Mouse (Mus musculus): ENCODE measurements at regions not wholly inside any gene's neighbourhood (a gene's known extent, or its start where the extent isn't known, plus 50 kb on each side); places are given as distances from the start of the nearest gene placed in this dataset.

DNA sequence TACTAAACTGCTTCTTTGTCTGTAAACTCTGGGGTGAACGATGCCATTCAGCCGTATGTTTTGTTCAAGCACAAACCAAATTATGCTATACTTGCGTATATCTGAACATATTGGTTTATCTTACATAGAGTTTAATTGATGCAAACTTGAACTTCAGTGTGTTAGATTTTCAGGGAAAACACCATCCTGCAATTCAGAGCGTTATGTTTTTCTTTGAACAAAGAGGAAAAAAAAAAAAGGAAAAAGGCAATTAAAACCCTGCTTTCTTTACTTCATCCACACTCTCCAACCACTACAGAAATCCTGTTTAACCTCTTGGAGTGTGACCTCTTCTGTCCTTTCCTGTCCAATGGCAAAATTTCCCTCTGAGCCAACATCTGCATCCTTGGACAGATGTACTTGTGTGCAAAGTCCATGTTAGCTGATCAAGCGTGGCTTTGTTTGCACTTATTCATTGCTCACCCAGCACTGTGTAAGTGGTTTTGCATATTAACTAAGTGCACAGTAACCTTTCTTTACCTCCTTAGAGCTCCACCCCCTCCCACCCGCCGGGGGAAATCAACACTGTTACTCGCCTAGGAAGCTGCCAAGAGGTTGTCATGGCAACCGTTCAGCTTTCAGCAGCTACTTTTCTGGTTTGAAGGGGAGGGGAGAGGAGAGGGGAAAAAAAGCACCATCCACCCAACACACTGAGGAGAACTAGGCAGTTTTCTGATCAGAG, 174.4 kb upstream of the Klf12 start:
- no peak for DNase-seq (ENCODE audit: low spot score)
- Histone ChIP-seq H3K36me3 (replicated peaks) (no peaks in the 10 kb centered on the region), H3K4me3 (ENCODE audit: low read depth, low read length) (no peak overlapping the region), H3K9me3 (replicated peaks) (peaks cover 53% of the 10 kb centered on the region), H3K27me3 (ENCODE audit: insufficient read depth, low read length) (no peaks in the 10 kb centered on the region), H3K4me1 (ENCODE audit: insufficient read depth, low read depth, low read length) (no peaks in the 10 kb centered on the region)
- no peak for TF ChIP-seq CTCF (IDR thresholded peaks at IDR 0.05; ENCODE audit: low read depth, low read length)
- TF ChIP-seq TAL1 (conservative IDR thresholded peaks at IDR 0.05; ENCODE audit: low read depth, low read length), result no peak
- no peak for TF ChIP-seq GATA1 (IDR thresholded peaks at IDR 0.05; ENCODE audit: borderline replicate concordance, low read length)
- TF ChIP-seq GATA2 (IDR thresholded peaks at IDR 0.05; ENCODE audit: borderline replicate concordance, low read depth, low read length), result no peak
- ATAC-seq (ENCODE audit: extremely low read depth, insufficient number of reproducible peaks, low FRiP score, poor library complexity, severe bottlenecking), result no peak

DNA sequence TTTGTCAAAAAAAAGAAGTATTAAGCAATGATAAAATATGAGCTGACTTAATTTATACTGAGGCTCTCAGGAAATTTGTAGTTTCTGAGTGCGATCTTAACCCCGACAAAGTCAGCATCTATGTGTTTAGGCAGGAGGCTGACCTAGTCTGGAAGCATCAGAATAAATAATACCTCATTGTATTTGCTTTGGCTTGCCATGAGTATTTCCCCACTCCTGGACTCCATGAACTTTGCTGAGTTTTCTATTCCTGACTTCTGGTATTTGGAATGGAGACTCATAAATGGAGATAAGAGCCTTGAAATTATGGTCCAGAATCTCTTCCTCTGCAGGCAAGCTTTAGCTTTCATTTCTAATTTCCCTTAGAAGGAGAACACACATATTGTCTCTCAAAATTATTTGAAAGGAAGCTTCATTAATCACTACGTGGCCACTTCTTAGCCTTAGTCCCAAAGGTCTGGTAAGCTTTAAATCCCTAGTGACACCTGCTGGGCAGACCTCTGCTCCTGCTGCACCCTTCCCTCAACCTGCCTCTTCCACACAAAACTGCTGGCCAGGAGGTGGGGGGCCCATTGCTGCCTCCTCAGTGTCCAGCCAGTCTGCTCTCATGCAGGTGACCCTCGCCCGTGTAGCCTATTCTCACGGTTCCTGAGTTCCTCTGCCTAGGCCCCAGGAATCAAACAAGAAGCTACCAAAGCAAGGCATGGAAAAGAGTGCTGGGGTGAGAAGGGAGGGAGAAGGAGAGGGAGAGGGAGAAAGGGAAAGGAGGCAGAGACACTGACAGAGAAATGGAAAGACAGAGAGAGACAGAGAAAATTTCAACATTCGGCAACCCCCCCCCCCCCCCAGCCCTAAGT, 173.6 kb upstream of the Klf12 start:
- Histone ChIP-seq H3K27me3 (ENCODE audit: insufficient read depth, low read length) (no peaks in the 10 kb centered on the region), H3K36me3 (replicated peaks) (no peaks in the 10 kb centered on the region), H3K4me3 (ENCODE audit: low read depth, low read length) (peak overlapping the region; percentile 4; the same call in 1 of the 2 replicates), H3K4me1 (ENCODE audit: insufficient read depth, low read depth, low read length) (no peaks in the 10 kb centered on the region), H3K9me3 (replicated peaks) (peaks cover 52% of the 10 kb centered on the region)
- DNase-seq (ENCODE audit: low spot score), result no peak
- TF ChIP-seq GATA1 (IDR thresholded peaks at IDR 0.05; ENCODE audit: borderline replicate concordance, low read length) (no peak), GATA2 (IDR thresholded peaks at IDR 0.05; ENCODE audit: borderline replicate concordance, low read depth, low read length) (no peak), POLR2AphosphoS5 (IDR thresholded peaks at IDR 0.05; ENCODE audit: insufficient replicate concordance, low read depth, low read length) (no peak), TAL1 (conservative IDR thresholded peaks at IDR 0.05; ENCODE audit: low read depth, low read length) (no peak), CTCF (IDR thresholded peaks at IDR 0.05; ENCODE audit: low read depth, low read length) (no peak)
- ATAC-seq (ENCODE audit: extremely low read depth, insufficient number of reproducible peaks, low FRiP score, poor library complexity, severe bottlenecking), result no peak

- Histone ChIP-seq H3K4me3 (ENCODE audit: low read depth, low read length) (no peak overlapping the region), H3K36me3 (replicated peaks) (no peaks in the 10 kb centered on the region), H3K9me3 (replicated peaks) (peaks cover 22% of the 10 kb centered on the region), H3K27me3 (ENCODE audit: insufficient read depth, low read length) (no peaks in the 10 kb centered on the region), H3K4me1 (ENCODE audit: insufficient read depth, low read depth, low read length) (no peaks in the 10 kb centered on the region)
- no peak for DNase-seq (ENCODE audit: low spot score)
- ATAC-seq (ENCODE audit: extremely low read depth, insufficient number of reproducible peaks, low FRiP score, poor library complexity, severe bottlenecking), result no peak
- TF ChIP-seq TAL1 (conservative IDR thresholded peaks at IDR 0.05; ENCODE audit: low read depth, low read length) (no peak), GATA1 (IDR thresholded peaks at IDR 0.05; ENCODE audit: borderline replicate concordance, low read length) (no peak), GATA2 (IDR thresholded peaks at IDR 0.05; ENCODE audit: borderline replicate concordance, low read depth, low read length) (no peak), CTCF (IDR thresholded peaks at IDR 0.05; ENCODE audit: low read depth, low read length) (no peak)
These were observed 161.7 kb upstream of the Klf12 start for GRCm38 (mm10) chr14:100446130-100446529.

GRCm38 (mm10) chr14:100444848-100445247, 160.4 kb upstream of the Klf12 start:
- H3K4me1 ChIP-seq (ENCODE audit: insufficient read depth, low read depth, low read length), result no peaks in the 10 kb centered on the region
- H3K27me3 ChIP-seq (ENCODE audit: insufficient read depth, low read length), result no peaks in the 10 kb centered on the region
- TF ChIP-seq GATA1 (IDR thresholded peaks at IDR 0.05; ENCODE audit: borderline replicate concordance, low read length) (no peak), POLR2AphosphoS5 (IDR thresholded peaks at IDR 0.05; ENCODE audit: insufficient replicate concordance, low read depth, low read length) (no peak), CTCF (IDR thresholded peaks at IDR 0.05; ENCODE audit: low read depth, low read length) (no peak), TAL1 (conservative IDR thresholded peaks at IDR 0.05; ENCODE audit: low read depth, low read length) (no peak), GATA2 (IDR thresholded peaks at IDR 0.05; ENCODE audit: borderline replicate concordance, low read depth, low read length) (no peak)
- peaks cover 18% of the 10 kb centered on the region for H3K9me3 ChIP-seq (replicated peaks)
- H3K4me3 ChIP-seq (ENCODE audit: low read depth, low read length), result no peak overlapping the region
- DNase-seq (ENCODE audit: low spot score) (no peak), ATAC-seq (ENCODE audit: extremely low read depth, insufficient number of reproducible peaks, low FRiP score, poor library complexity, severe bottlenecking) (no peak)
- H3K36me3 ChIP-seq (replicated peaks), result no peaks in the 10 kb centered on the region

- H3K27me3 ChIP-seq (ENCODE audit: insufficient read depth, low read length), result no peaks in the 10 kb centered on the region
- DNase-seq (ENCODE audit: low spot score), result no peak
- H3K4me1 ChIP-seq (ENCODE audit: insufficient read depth, low read depth, low read length), result no peaks in the 10 kb centered on the region
- no peaks in the 10 kb centered on the region for H3K36me3 ChIP-seq (replicated peaks)
- peaks cover 21% of the 10 kb centered on the region for H3K9me3 ChIP-seq (replicated peaks)
- H3K4me3 ChIP-seq (ENCODE audit: low read depth, low read length), result no peak overlapping the region
- TF ChIP-seq CTCF (IDR thresholded peaks at IDR 0.05; ENCODE audit: low read depth, low read length), result no peak
- TF ChIP-seq POLR2AphosphoS5 (IDR thresholded peaks at IDR 0.05; ENCODE audit: insufficient replicate concordance, low read depth, low read length), result no peak
- TF ChIP-seq GATA1 (IDR thresholded peaks at IDR 0.05; ENCODE audit: borderline replicate concordance, low read length), result no peak
- TF ChIP-seq TAL1 (conservative IDR thresholded peaks at IDR 0.05; ENCODE audit: low read depth, low read length), result no peak
- no peak for ATAC-seq (ENCODE audit: extremely low read depth, insufficient number of reproducible peaks, low FRiP score, poor library complexity, severe bottlenecking)
These were observed 159.6 kb upstream of the Klf12 start for GRCm38 (mm10) chr14:100444099-100444498.

DNA sequence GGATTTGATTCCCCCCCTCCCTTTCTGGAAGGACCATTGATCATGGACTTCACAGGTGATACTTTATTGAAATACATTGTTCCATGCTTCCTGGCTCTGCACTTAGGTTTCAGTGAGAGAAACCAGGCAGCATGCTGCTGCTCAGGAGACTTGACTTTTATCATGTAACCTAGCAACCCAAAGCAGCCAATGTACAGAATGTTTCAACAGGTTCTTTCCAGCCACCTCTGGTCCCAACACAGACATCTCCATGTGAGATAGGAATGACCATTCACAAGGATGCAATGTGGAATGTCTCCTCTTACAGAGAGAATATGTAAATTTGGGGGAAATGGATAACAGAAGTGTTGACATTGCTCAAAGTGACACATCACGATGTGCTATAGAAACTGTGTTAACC, 153.1 kb upstream of the Klf12 start:
- Histone ChIP-seq H3K4me1 (ENCODE audit: insufficient read depth, low read depth, low read length) (no peaks in the 10 kb centered on the region), H3K9me3 (replicated peaks) (peaks cover 19% of the 10 kb centered on the region), H3K27me3 (ENCODE audit: insufficient read depth, low read length) (no peaks in the 10 kb centered on the region), H3K4me3 (ENCODE audit: low read depth, low read length) (no peak overlapping the region), H3K36me3 (replicated peaks) (no peaks in the 10 kb centered on the region)
- ATAC-seq (ENCODE audit: extremely low read depth, insufficient number of reproducible peaks, low FRiP score, poor library complexity, severe bottlenecking) (no peak), DNase-seq (ENCODE audit: low spot score) (no peak)
- TF ChIP-seq GATA1 (IDR thresholded peaks at IDR 0.05; ENCODE audit: borderline replicate concordance, low read length), result no peak
- no peak for TF ChIP-seq CTCF (IDR thresholded peaks at IDR 0.05; ENCODE audit: low read depth, low read length)
- no peak for TF ChIP-seq GATA2 (IDR thresholded peaks at IDR 0.05; ENCODE audit: borderline replicate concordance, low read depth, low read length)
- no peak for TF ChIP-seq TAL1 (conservative IDR thresholded peaks at IDR 0.05; ENCODE audit: low read depth, low read length)
- TF ChIP-seq POLR2AphosphoS5 (IDR thresholded peaks at IDR 0.05; ENCODE audit: insufficient replicate concordance, low read depth, low read length), result no peak
